Mouse (Mus musculus): Measurements from ENCODE around the gene Ctf1. TPM values are rescaled to one million over a fixed set of nuclear protein-coding genes. Genes with fewer than 3 reads are reported as not detected.

Gene Ctf1
- polyA plus RNA-seq, 1 experiment from 2014 or later, result 14.0 TPM

DNA sequence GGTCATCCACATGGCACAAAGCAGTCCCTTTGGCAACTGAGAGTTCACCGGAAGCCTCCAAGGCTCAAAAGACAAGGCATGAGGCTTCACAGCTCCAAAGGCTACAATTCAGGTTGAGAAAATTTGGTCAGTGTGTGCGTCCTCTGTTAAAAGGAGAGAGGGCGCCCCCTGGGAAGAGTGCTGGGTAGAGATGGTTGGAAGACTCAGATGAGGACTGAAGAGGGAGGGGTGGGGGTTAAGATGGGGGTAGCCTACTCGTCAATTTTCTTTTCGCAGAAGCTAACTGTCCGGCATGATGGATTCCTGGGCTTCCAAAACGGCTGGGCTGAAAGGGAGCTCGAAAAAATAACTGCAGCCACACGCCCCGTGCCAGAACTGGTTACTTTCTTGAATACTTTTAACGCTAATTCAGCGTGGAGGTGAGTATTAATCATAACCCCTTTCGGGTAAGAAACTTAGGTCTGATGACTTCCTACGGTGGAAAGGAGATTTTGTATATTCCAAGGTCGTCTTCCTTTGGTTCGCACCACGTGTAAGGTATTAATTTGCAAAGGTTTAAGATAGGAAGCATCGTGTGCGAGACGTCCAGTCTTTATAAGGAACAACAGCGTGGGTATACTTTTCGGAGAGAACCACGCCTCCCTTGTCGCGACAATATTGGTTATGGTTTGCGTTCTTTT lies 32.0 kb downstream of the Ctf1 start, which contains the start of gene Fbxl19:
Gene Fbxl19, plus strand, starts transcription at position 178 of the 680 bp plus-strand sequence.
- ATAC-seq (replicated peaks; ENCODE audit: low FRiP score, low TSS enrichment, low read depth), result no peak
- Histone ChIP-seq H3K9ac (ENCODE audit: low read length) (peak within 1 kb of the TSS; percentile 82), H3K27me3 (replicated peaks; ENCODE audit: control insufficient read depth, insufficient read depth, low read length) (no peaks in the 10 kb centered on the region), H3K4me2 (ENCODE audit: low read length) (peak within 1 kb of the TSS; percentile 89), H3K4me3 (ENCODE audit: low read depth, low read length) (peak within 1 kb of the TSS; percentile 71), H3K36me3 (ENCODE audit: control insufficient read depth, insufficient read depth, low read length) (peaks cover 14% of the 10 kb centered on the region), H3K27ac (ENCODE audit: low read depth) (peak within 1 kb of the TSS; percentile 83), H3K9me3 (ENCODE audit: control insufficient read depth, low read length) (no peaks in the 10 kb centered on the region), H3K4me1 (replicated peaks; ENCODE audit: control insufficient read depth, insufficient read depth, low read length) (peaks cover 12% of the 10 kb centered on the region)
- WGBS, result under 1% methylated on average over 26 of the region's 26 CpGs
- DNase-seq (ENCODE audit: low spot score), result peak; percentile 89

DNA sequence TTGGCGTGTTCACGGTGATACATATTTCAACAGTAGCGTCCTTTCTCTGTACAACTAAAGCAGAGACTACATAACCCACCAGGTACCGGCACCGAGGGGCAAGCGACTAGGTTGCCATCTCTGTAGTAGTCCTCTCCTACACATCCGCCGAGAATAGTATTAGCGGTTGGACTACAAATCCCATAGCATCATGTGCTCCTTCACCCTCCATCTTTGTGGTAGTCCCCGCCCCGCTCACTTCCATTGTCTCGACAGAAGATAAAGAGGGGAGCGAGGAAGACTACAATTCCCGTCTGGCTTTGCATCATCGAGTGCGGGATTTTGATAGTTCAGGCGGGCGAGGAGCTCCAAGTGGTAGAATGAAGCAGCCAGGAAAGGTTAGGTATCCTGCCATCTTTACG lies 32.7 kb downstream of the Ctf1 start:
- WGBS, result under 1% methylated on average over 19 of the region's 19 CpGs
- H3K4me3 ChIP-seq (ENCODE audit: low read depth, low read length), result peak overlapping the region; percentile 71
- H3K9me3 ChIP-seq (ENCODE audit: control insufficient read depth, low read length), result no peaks in the 10 kb centered on the region
- no peaks in the 10 kb centered on the region for H3K27me3 ChIP-seq (replicated peaks; ENCODE audit: control insufficient read depth, insufficient read depth, low read length)
- H3K27ac ChIP-seq (ENCODE audit: low read depth), result peak overlapping the region; percentile 83
- H3K4me2 ChIP-seq (ENCODE audit: low read length), result peak overlapping the region; percentile 89
- peaks cover 21% of the 10 kb centered on the region for H3K36me3 ChIP-seq (ENCODE audit: control insufficient read depth, insufficient read depth, low read length)
- ATAC-seq (replicated peaks; ENCODE audit: low FRiP score, low TSS enrichment, low read depth) (peak; percentile 78), DNase-seq (ENCODE audit: low spot score) (peak; percentile 92)
- H3K4me1 ChIP-seq (replicated peaks; ENCODE audit: control insufficient read depth, insufficient read depth, low read length), result peaks cover 12% of the 10 kb centered on the region
- peak overlapping the region; percentile 82 for H3K9ac ChIP-seq (ENCODE audit: low read length)

DNA sequence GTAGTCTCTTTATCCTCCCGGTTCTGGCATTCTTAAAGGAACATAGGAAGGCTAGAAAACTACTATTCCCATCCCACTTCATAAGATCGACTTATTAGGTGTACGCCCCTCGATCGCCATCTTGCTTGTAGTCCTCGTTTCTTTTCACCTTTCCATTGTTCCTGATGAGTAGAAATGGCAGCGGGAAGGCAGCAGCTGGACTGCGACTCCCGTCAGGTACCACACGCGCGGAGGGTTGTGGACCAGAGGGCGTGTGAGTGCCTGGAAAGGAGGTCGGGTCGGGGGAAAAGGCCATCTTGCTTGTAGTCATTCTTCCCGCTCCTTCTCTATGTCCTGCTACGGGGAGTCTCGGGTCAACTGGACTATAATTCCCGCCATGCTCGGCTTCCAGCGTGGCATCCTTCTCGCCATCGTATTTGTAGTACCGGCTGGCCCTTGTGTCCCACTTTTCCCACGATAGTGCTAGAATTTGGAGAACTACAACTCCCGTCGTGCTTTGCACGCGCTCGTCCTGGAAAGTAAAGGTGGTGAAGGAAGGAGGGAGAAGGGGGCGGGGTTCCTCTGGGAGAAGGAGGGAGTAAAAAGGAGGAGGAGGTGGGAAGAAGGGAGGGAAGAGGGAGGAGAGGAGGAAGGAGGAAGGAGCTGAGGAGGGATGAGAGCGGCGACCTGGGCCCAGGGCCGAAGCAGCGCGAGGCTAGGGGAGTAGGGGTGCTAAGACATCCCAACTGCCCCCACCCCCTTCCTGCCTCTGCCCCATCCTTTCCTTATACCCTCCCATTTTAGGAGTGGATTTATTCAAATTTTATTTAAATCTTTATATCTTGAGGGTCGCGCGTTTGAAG lies 33.3 kb downstream of the Ctf1 start:
- Histone ChIP-seq H3K4me3 (ENCODE audit: low read depth, low read length) (peak overlapping the region; percentile 71), H3K27ac (ENCODE audit: low read depth) (peak overlapping the region; percentile 83), H3K4me1 (replicated peaks; ENCODE audit: control insufficient read depth, insufficient read depth, low read length) (peaks cover 12% of the 10 kb centered on the region), H3K27me3 (replicated peaks; ENCODE audit: control insufficient read depth, insufficient read depth, low read length) (no peaks in the 10 kb centered on the region), H3K4me2 (ENCODE audit: low read length) (peak overlapping the region; percentile 89), H3K9me3 (ENCODE audit: control insufficient read depth, low read length) (no peaks in the 10 kb centered on the region), H3K9ac (ENCODE audit: low read length) (peak overlapping the region; percentile 82), H3K36me3 (ENCODE audit: control insufficient read depth, insufficient read depth, low read length) (peaks cover 27% of the 10 kb centered on the region)
- ATAC-seq (replicated peaks; ENCODE audit: low FRiP score, low TSS enrichment, low read depth) (peak; percentile 84), DNase-seq (ENCODE audit: low spot score) (peak; percentile 96)
- WGBS, result under 1% methylated on average over 39 of the region's 39 CpGs

DNA sequence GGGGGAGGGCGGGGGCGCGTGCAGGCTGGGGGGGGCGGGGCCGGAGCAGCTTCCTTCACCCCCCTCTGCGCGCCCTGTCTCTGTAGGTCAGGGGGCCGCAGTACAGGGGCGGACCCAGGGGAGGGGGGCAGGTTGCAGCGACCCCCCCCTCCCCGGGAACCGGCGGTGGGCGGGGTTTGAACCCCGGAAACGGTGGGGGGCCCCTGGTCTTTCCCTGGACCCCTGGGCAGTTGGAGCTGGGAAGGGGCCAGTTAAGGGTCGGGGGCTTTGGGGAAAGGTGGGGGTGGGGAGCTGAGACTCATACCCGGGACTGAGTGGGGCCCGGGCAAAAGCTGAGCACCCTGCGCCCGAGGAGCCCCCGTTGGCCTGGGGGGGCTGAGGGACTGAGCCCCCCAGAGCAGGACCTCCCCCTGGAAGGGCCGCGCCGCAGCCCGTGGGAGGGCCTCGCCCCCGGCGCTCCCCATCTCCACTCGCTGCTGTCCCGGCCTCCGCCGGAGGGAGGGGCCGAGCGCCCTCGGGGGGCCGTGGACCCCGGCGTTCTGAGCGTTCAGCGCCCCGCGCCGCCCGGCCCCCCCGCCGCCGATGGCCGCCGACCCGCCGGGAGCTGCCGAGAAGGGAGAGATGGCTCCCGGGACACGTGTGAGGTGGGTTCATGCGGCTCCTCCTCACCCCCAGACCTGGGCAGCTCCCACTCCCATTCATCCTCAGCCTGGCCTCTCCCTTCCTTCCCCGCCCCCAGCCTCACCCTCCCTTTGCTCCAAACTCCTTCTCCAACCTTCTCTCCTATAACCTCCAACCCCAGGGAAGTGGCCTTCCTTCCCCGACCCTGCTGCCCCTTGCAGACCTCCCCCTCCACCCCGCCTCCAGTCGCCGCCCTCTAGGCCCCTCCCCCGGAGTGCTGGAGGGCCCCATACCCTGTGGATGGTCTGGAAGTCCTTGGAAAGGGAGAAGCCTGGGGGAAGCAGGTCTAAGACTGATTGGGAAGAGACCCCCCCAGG lies 34.3 kb downstream of the Ctf1 start:
- Histone ChIP-seq H3K4me1 (replicated peaks; ENCODE audit: control insufficient read depth, insufficient read depth, low read length) (peaks cover 12% of the 10 kb centered on the region), H3K4me2 (ENCODE audit: low read length) (peak overlapping the region; percentile 89), H3K9ac (ENCODE audit: low read length) (peak overlapping the region; percentile 82), H3K36me3 (ENCODE audit: control insufficient read depth, insufficient read depth, low read length) (peaks cover 36% of the 10 kb centered on the region), H3K4me3 (ENCODE audit: low read depth, low read length) (peak overlapping the region; percentile 71), H3K27ac (ENCODE audit: low read depth) (peak overlapping the region; percentile 83), H3K9me3 (ENCODE audit: control insufficient read depth, low read length) (no peaks in the 10 kb centered on the region), H3K27me3 (replicated peaks; ENCODE audit: control insufficient read depth, insufficient read depth, low read length) (no peaks in the 10 kb centered on the region)
- DNase-seq (ENCODE audit: low spot score) (peak; percentile 76), ATAC-seq (replicated peaks; ENCODE audit: low FRiP score, low TSS enrichment, low read depth) (peak; percentile 17)
- WGBS, result under 1% methylated on average over 26 of the region's 62 CpGs

DNA sequence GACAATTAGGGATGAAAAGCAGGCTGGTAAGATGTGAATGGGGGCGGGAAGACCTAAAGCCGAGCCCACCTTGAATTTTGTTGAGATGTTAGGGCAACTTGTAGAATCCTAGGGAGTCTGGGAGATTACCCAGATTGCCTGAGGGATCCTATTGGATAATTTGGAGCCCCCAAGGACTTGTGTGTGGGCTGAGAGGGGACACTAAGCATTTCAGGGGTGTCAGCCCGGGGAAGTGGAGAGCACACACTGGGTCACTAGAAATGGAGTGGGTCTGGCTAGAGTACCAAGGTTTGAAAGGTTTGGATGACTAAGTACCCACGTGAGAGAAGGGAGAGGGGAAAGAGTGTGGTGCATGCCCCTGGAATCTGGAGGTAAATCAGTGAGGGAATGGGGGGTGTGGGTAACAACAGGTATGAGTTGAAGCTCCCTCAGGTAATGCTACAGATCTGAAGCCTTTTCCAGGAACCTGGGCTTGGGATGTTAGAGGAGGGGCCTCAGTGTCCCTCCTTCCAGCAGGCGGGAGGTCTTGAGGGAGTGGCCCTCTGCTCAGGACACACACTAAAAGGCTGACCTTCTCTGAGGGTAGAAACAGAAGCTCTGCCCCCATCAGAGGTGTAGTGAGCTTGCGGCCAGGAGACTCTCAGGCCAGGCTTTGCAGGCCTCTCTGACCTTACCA lies 35.2 kb downstream of the Ctf1 start:
- 39% methylated on average over 6 of the region's 6 CpGs for WGBS
- no peaks in the 10 kb centered on the region for H3K9me3 ChIP-seq (ENCODE audit: control insufficient read depth, low read length)
- ATAC-seq (replicated peaks; ENCODE audit: low FRiP score, low TSS enrichment, low read depth), result no peak
- H3K4me3 ChIP-seq (ENCODE audit: low read depth, low read length), result peak overlapping the region; percentile 71
- peaks cover 45% of the 10 kb centered on the region for H3K36me3 ChIP-seq (ENCODE audit: control insufficient read depth, insufficient read depth, low read length)
- peak overlapping the region; percentile 89 for H3K4me2 ChIP-seq (ENCODE audit: low read length)
- peak overlapping the region; percentile 83; the same call in 1 of the 2 replicates for H3K27ac ChIP-seq (ENCODE audit: low read depth)
- H3K4me1 ChIP-seq (replicated peaks; ENCODE audit: control insufficient read depth, insufficient read depth, low read length), result peaks cover 12% of the 10 kb centered on the region
- no peak for DNase-seq (ENCODE audit: low spot score)
- H3K27me3 ChIP-seq (replicated peaks; ENCODE audit: control insufficient read depth, insufficient read depth, low read length), result no peaks in the 10 kb centered on the region
- peak overlapping the region; percentile 82 for H3K9ac ChIP-seq (ENCODE audit: low read length)

DNA sequence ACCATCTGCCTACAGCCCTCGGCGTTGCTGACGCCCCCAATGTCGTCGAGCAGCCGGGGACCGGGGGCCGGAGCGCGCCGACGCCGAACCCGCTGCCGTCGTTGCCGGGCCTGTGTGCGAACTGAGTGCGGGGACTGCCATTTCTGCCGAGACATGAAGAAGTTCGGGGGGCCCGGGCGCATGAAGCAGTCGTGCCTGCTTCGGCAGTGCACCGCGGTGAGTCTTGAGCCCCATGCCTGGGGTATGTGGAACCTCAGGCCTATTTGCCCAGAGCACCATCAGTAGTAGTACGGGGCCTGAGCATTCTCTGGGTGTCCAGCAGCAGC lies 35.7 kb downstream of the Ctf1 start:
- H3K4me3 ChIP-seq (ENCODE audit: low read depth, low read length), result no peak overlapping the region
- H3K27me3 ChIP-seq (replicated peaks; ENCODE audit: control insufficient read depth, insufficient read depth, low read length), result no peaks in the 10 kb centered on the region
- H3K36me3 ChIP-seq (ENCODE audit: control insufficient read depth, insufficient read depth, low read length), result peaks cover 50% of the 10 kb centered on the region
- no peak overlapping the region for H3K4me2 ChIP-seq (ENCODE audit: low read length)
- peaks cover 12% of the 10 kb centered on the region for H3K4me1 ChIP-seq (replicated peaks; ENCODE audit: control insufficient read depth, insufficient read depth, low read length)
- H3K27ac ChIP-seq (ENCODE audit: low read depth), result no peak overlapping the region
- ATAC-seq (replicated peaks; ENCODE audit: low FRiP score, low TSS enrichment, low read depth), result no peak
- no peak for DNase-seq (ENCODE audit: low spot score)
- no peak overlapping the region for H3K9ac ChIP-seq (ENCODE audit: low read length)
- 92% methylated on average over 28 of the region's 28 CpGs for WGBS
- H3K9me3 ChIP-seq (ENCODE audit: control insufficient read depth, low read length), result no peaks in the 10 kb centered on the region

DNA sequence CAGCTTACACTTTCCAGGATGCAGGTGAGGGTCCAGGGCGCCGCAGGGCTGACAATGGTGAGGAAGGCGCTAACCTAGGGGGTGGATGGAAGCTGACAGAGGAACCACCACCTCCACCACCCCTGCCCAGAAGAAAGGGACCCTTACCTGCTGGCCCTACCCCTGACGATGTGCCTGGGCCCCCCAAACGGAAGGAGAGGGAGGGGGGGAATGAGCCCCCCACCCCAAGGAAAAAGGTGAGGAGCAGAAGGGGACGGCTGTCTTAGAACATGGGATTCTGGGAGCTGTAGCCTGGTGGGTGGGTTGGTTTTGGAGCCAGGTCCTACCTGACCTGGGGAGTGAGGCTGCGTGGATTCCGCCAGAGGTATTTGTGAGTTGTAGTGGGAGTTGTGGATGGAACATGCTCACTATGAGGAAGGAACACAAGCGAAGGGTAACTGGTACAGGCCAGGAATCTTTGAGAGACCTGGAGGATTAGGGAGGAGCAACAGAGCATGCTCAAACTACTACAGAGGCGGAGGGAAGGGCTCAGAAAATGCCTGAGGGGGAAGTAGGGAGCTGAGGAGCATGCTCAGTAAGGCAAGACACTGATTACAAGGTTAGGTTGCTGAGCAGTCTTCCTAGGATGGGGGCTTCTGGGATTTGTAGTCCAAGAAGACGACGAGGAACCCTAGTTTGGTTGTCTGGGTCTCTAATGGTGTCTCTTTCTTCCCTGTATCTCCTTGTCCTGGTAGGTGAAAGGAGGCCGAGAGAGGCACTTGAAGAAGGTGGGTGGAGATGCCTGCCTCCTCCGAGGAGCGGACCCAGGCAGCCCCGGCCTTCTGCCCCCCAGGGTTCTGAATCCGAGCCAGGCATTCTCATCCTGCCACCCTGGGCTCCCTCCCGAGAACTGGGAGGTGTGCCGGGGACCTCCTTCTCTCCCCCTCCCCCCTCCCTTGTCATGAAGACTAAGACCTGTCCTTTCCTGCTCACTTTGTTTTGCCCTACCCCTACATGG lies 37.9 kb downstream of the Ctf1 start:
- H3K4me1 ChIP-seq (replicated peaks; ENCODE audit: control insufficient read depth, insufficient read depth, low read length), result 0 out of 2 replicates have a peak, but pooled peaks cover 6% of the 10 kb centered on the region
- 89% methylated on average over 19 of the region's 19 CpGs for WGBS
- H3K9me3 ChIP-seq (ENCODE audit: control insufficient read depth, low read length), result no peaks in the 10 kb centered on the region
- peaks cover 73% of the 10 kb centered on the region for H3K36me3 ChIP-seq (ENCODE audit: control insufficient read depth, insufficient read depth, low read length)
- H3K27ac ChIP-seq (ENCODE audit: low read depth), result no peak overlapping the region
- H3K9ac ChIP-seq (ENCODE audit: low read length), result no peak overlapping the region
- H3K27me3 ChIP-seq (replicated peaks; ENCODE audit: control insufficient read depth, insufficient read depth, low read length), result no peaks in the 10 kb centered on the region
- ATAC-seq (replicated peaks; ENCODE audit: low FRiP score, low TSS enrichment, low read depth), result no peak
- H3K4me2 ChIP-seq (ENCODE audit: low read length), result no peak overlapping the region
- H3K4me3 ChIP-seq (ENCODE audit: low read depth, low read length), result no peak overlapping the region
- no peak for DNase-seq (ENCODE audit: low spot score)

All from intestine, embryonic 14.5 days (tissue).